ENCODE assay signal across 11 mouse cellular contexts in genomic region chr17:30874276-30874675, GRCm38 (mm10). TPM values are rescaled to one million over a fixed set of nuclear protein-coding genes. Genes with fewer than 3 reads are reported as not detected.
A peak's percentile ranks its signal among the peaks of the same experiment; 100 is the strongest.
DNase-seq lines count a peak whose midpoint lies in the region; ATAC-seq and TF ChIP-seq lines count a peak whose summit lies in the region.
"Had no signal": no experiment of that assay in that cellular context is flagged by ENCODE, and none has a peak within 500 bp of the region (broad histone marks: within the 10 kb centered on the region; RNA-seq: fewer than 3 reads in every experiment).

No protein-coding gene starts in this region.

- H3K4me1 ChIP-seq in kidney, embryonic 15.5 days, result peaks cover 4% of the 10 kb centered on the region; the same call in 1 of the 2 replicates
- H3K4me1 ChIP-seq in E14TG2a.4 (replicated peaks; ENCODE audit: low read depth, low read length), result peaks cover 45% of the 10 kb centered on the region
- no peaks in the 10 kb centered on the region for H3K4me1 ChIP-seq in bone marrow macrophage, adult 2 months (ENCODE audit: control insufficient read depth, insufficient read depth, low read length)
- H3K4me1 ChIP-seq in liver, embryonic 12.5 days, result peaks cover 9% of the 10 kb centered on the region
- H3K4me1 ChIP-seq in hindbrain, embryonic 14.5 days (replicated peaks; ENCODE audit: control insufficient read depth, insufficient read depth, low read length), result no peaks in the 10 kb centered on the region

- TF ChIP-seq CTCF in E14TG2a.4 (conservative IDR thresholded peaks at IDR 0.05; ENCODE audit: low read length), result peak; percentile 98
- TF ChIP-seq CTCF in bone marrow macrophage, adult 2 months (IDR thresholded peaks at IDR 0.05; ENCODE audit: low read depth, low read length), result peak; percentile 36; the same call in 1 of the 2 replicates

- H3K27me3 ChIP-seq in kidney, embryonic 15.5 days, result no peaks in the 10 kb centered on the region
- no peaks in the 10 kb centered on the region for H3K27me3 ChIP-seq in E14TG2a.4 (ENCODE audit: insufficient read depth, low read length)
- H3K27me3 ChIP-seq in liver, embryonic 12.5 days (replicated peaks), result no peaks in the 10 kb centered on the region
- no peaks in the 10 kb centered on the region for H3K27me3 ChIP-seq in hindbrain, embryonic 14.5 days (ENCODE audit: control insufficient read depth, insufficient read depth, low read length)

- TF ChIP-seq POLR2A in bone marrow macrophage, adult 2 months (IDR thresholded peaks at IDR 0.05; ENCODE audit: borderline replicate concordance, low read depth, low read length), result no peak

- no peak overlapping the region for H3K9ac ChIP-seq in kidney, embryonic 15.5 days
- H3K9ac ChIP-seq in liver, embryonic 12.5 days, result no peak overlapping the region
- H3K9ac ChIP-seq in hindbrain, embryonic 14.5 days, result no peak overlapping the region

- no peaks in the 10 kb centered on the region for H3K36me3 ChIP-seq in kidney, embryonic 15.5 days
- H3K36me3 ChIP-seq in E14TG2a.4 (ENCODE audit: insufficient read depth, low read length), result peaks cover 45% of the 10 kb centered on the region
- H3K36me3 ChIP-seq in liver, embryonic 12.5 days, result no peaks in the 10 kb centered on the region
- no peaks in the 10 kb centered on the region for H3K36me3 ChIP-seq in hindbrain, embryonic 14.5 days (replicated peaks; ENCODE audit: control insufficient read depth, insufficient read depth)

- DNase-seq in kidney, postnatal 14 days, result no peak
- no peak for DNase-seq in retina, embryonic 14.5 days (ENCODE audit: low spot score)
- DNase-seq in hindbrain, embryonic 14.5 days (ENCODE audit: low spot score), result no peak
- no peak for DNase-seq in embryo, embryonic 11 days
- DNase-seq: cerebellum, postnatal 36 days; kidney, adult 9 months had no signal

- no peaks in the 10 kb centered on the region for H3K9me3 ChIP-seq in kidney, embryonic 15.5 days (replicated peaks)
- H3K9me3 ChIP-seq in E14TG2a.4 (ENCODE audit: low read length), result peaks cover 9% of the 10 kb centered on the region; the same call in 1 of the 2 replicates
- H3K9me3 ChIP-seq in liver, embryonic 12.5 days (replicated peaks), result no peaks in the 10 kb centered on the region
- 0 out of 2 replicates have a peak, but pooled peaks cover 3% of the 10 kb centered on the region for H3K9me3 ChIP-seq in hindbrain, embryonic 14.5 days (ENCODE audit: control insufficient read depth, low read length)

- no peak overlapping the region for H3K4me3 ChIP-seq in kidney, embryonic 15.5 days (replicated peaks)
- H3K4me3 ChIP-seq in E14TG2a.4 (replicated peaks; ENCODE audit: low read length), result peak overlapping the region; percentile 71
- no peak overlapping the region for H3K4me3 ChIP-seq in bone marrow macrophage, adult 2 months (ENCODE audit: insufficient read depth, low read length)
- no peak overlapping the region for H3K4me3 ChIP-seq in liver, embryonic 12.5 days
- H3K4me3 ChIP-seq in hindbrain, embryonic 14.5 days (replicated peaks; ENCODE audit: low read length), result no peak overlapping the region

- ATAC-seq in kidney, embryonic 15.5 days (replicated peaks; ENCODE audit: low FRiP score), result no peak
- ATAC-seq in liver, embryonic 12.5 days, result no peak
- ATAC-seq in hindbrain, embryonic 14.5 days (ENCODE audit: low FRiP score), result no peak
- ATAC-seq: forebrain, embryonic 14.5 days had no signal

- 0 out of 2 replicates have a peak overlapping the region, but pooled peaks have one; percentile 19 for H3K4me2 ChIP-seq in kidney, embryonic 15.5 days
- peak overlapping the region; percentile 28 for H3K4me2 ChIP-seq in liver, embryonic 12.5 days
- H3K4me2 ChIP-seq in hindbrain, embryonic 14.5 days (replicated peaks), result no peak overlapping the region

- WGBS in kidney, embryonic 15.5 days, result 56% methylated on average over 15 of the region's 15 CpGs
- 50% methylated on average over 15 of the region's 15 CpGs for WGBS in liver, embryonic 12.5 days (ENCODE audit: insufficient replicate concordance)
- WGBS in hindbrain, embryonic 14.5 days, result 65% methylated on average over 15 of the region's 15 CpGs

- H3K27ac ChIP-seq in kidney, embryonic 15.5 days, result no peak overlapping the region
- no peak overlapping the region for H3K27ac ChIP-seq in bone marrow macrophage, adult 2 months (ENCODE audit: insufficient read depth, low read depth, low read length)
- H3K27ac ChIP-seq in liver, embryonic 12.5 days, result no peak overlapping the region
- no peak overlapping the region for H3K27ac ChIP-seq in hindbrain, embryonic 14.5 days

RNA-seq across cellular contexts. Expression of gene Glp1r, which starts 27.3 kb away (rescaled TPM):
- 0.28 and 0.42 TPM in 2 replicates for polyA plus RNA-seq in kidney, embryonic 15.5 days (2015; fragmentation: Nextera tagmentation; extraction: Ambion mirVana)
- not detected in 2 replicates for polyA plus RNA-seq in bone marrow macrophage, adult 2 months (2012; ENCODE audit: insufficient read depth, insufficient read length, missing spikeins)
- polyA plus RNA-seq in liver, embryonic 12.5 days (2016; fragmentation: Nextera tagmentation; extraction: Ambion mirVana), result 0.06 TPM in 1 of 2 replicates, not detected in the other
- 0.85 and 0.96 TPM in 2 replicates for polyA plus RNA-seq in hindbrain, embryonic 14.5 days (2014; fragmentation: Nextera tagmentation; extraction: Ambion mirVana)
